Mouse (Mus musculus): ENCODE results near the gene Drg1.

The Drg1 gene

DNA sequence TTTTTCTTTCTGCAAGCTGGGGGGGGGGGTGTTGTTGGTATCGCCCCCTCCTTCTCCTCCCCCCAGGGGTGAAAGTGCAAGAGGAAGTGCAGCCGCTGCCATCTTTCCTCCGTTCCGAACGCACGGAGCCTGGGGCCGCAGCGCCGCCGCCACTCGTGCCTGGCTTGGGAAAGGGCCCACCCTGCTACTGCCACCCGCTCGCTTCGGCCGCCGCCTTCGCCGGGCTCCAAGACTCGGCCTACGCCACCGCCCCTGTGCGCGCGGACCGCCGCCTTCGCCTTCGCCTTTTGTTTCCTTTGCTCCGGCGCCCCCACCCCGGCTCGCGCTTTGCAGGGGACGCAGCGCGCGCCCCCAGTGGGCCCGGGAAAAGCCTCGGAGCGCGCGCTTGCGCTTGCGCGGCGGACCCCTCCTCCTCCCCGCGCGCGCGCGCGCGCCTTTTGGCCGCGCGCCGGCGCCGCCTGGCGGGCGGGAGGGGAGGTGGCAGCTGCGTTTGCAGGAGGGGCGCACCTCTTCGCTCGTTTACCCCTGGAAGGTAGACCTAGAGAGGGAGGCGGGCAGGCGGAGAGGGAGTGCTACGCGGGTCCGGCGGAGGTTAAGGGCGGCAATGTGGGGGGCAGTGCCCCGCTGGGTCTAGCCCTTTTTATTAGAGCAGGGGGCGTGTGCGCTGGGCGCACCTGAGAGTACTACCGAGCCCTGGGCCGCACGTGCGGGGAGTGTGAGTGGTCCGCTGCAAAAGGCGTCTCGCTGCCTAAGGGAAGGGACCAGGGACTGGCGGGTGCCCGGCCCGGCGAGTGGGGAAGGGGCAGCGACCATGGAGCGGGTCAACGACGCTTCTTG, 23.8 kb upstream of the Drg1 start:
- DNase-seq (ENCODE audit: low read depth, low spot score) = peak; percentile 87

- peak; percentile 86 for DNase-seq (ENCODE audit: low read depth, low spot score)
Measured at GRCm38 (mm10) chr11:3289302-3289802, 23.1 kb upstream of the Drg1 start.

- DNase-seq (ENCODE audit: low read depth, low spot score) = peak; percentile 86
Measured at GRCm38 (mm10) chr11:3288521-3289301, 22.5 kb upstream of the Drg1 start, which contains the start of gene Patz1. Patz1 (plus strand) TSS chr11:3288874.

GRCm38 (mm10) chr11:3287921-3288320, 21.7 kb upstream of the Drg1 start:
- no peak for DNase-seq (ENCODE audit: low read depth, low spot score)

GRCm38 (mm10) chr11:3287131-3287530, 20.9 kb upstream of the Drg1 start:
- peak; percentile 64 for DNase-seq (ENCODE audit: low read depth, low spot score)

- DNase-seq (ENCODE audit: low read depth, low spot score) = no peak
Measured at GRCm38 (mm10) chr11:3285940-3286339, 19.7 kb upstream of the Drg1 start.

DNA sequence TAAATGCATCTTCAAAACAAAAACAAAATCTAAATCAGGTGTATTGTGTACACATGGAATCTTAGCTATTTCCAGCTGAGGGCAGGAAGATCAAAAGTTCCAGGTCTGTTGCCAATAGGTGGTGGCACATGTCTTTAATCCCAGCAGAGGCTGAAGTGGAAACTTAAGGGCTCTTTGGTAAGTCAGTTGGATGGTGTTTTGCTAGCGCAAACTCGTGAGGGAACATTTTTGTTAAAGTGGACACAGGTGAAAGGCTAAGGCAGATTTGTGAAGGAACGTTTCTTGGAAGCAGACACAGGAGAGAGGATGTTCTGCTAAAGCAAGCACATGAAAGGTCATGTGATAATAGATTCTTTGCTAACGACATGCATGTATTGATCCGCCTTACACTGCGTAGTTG, 17.4 kb upstream of the Drg1 start:
- no peak for DNase-seq (ENCODE audit: low read depth, low spot score)

GRCm38 (mm10) chr11:3282887-3283286, 16.7 kb upstream of the Drg1 start:
- DNase-seq (ENCODE audit: low read depth, low spot score) = no peak

GRCm38 (mm10) chr11:3279729-3280128, 13.5 kb upstream of the Drg1 start:
- DNase-seq (ENCODE audit: low read depth, low spot score) = no peak

DNA sequence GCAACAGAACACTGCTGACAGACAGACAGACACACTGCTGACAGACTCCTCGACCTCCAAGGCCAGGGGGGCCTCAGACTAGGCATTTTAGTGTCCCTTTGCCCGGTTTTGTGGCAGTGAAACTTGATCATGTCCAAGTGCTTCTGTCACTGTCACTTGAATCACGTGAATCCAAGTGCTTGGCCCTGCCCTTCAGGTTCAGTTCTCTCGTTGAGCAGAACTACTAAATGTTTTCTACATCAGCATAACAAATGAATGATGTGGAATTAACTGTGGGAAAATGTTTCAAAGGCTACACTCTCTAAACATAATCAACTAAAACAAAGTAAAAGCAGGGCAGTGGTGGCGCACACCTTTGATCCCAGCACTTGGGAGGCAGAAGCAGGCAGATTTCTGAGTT, 12.1 kb upstream of the Drg1 start:
- DNase-seq (ENCODE audit: low read depth, low spot score) = peak; percentile 50

GRCm38 (mm10) chr11:3269241-3269640, 3.0 kb upstream of the Drg1 start:
- peak; percentile 38 for DNase-seq (ENCODE audit: low read depth, low spot score)

DNA sequence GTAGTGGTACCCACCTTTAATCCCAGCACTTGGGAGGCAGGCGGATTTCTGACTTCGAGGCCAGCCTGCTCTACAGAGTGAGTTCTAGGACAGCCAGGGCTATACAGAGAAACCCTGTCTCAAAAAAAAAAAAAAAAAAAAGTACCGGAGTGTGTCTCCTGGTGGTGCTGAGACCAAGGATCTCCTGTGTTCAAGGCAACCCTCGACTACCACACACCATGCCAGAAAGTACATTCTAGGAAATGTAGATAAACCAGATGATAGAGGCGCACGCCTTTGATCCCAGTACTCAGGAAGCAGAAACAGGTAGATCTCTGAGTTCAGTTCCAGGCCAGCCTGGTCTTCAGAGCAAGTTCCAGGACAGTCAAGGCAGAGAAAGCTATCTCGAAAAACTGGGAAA, 918 bp upstream of the Drg1 start:
- peak; percentile 52 for DNase-seq (ENCODE audit: low read depth, low spot score)

- DNase-seq (ENCODE audit: low read depth, low spot score) = peak; percentile 64
Measured at GRCm38 (mm10) chr11:3265291-3266078, 730 bp downstream of the Drg1 start.

- DNase-seq (ENCODE audit: low read depth, low spot score) = no peak
Measured at GRCm38 (mm10) chr11:3259537-3259936, 6.7 kb downstream of the Drg1 start.

GRCm38 (mm10) chr11:3247387-3247786, 18.8 kb downstream of the Drg1 start:
- DNase-seq (ENCODE audit: low read depth, low spot score) = no peak

- no peak for DNase-seq (ENCODE audit: low read depth, low spot score)
Measured at GRCm38 (mm10) chr11:3243771-3244170, 22.4 kb downstream of the Drg1 start.

DNA sequence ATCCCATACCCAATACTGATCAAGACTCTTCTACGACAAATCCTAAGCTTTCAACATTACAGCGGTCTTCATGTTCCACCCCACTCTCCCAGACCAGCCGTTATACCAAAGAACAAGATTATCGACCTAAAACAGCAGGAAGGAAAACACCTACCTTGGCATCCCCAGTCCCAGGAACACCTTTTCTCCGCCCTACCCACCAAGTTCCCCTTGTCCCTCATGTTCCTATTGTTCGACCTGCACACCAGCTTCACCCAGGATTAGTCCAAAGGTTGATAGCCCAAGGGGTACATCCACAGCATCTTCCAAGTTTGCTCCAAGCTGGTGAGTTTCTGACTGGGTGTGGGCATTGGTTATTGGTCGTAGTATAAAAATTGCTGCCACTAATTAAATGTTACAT, 23.8 kb downstream of the Drg1 start:
- DNase-seq (ENCODE audit: low read depth, low spot score) = no peak

DNA sequence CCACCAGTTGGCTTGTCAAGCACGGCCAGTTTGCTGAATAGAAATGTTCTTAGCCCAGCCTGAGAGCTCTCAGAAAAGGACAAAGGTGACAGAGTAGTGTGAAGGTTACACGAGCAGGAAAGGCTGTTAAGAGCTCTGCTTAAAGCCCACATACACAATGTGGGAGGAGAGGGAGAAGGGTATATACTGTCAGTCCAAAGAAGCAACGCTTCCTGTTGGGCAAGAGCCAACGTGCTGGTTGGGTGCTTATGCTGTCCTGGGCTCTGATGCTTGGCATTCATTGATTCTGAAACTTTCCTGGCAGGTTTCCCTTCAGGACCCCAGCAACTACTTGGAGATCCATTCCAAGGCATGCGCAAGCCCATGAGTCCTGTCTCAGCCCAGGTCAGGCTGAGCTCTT, 30.9 kb downstream of the Drg1 start:
- no peak for DNase-seq (ENCODE audit: low read depth, low spot score)

- DNase-seq (ENCODE audit: low read depth, low spot score) = no peak
Measured at GRCm38 (mm10) chr11:3233704-3234103, 32.5 kb downstream of the Drg1 start.

DNA sequence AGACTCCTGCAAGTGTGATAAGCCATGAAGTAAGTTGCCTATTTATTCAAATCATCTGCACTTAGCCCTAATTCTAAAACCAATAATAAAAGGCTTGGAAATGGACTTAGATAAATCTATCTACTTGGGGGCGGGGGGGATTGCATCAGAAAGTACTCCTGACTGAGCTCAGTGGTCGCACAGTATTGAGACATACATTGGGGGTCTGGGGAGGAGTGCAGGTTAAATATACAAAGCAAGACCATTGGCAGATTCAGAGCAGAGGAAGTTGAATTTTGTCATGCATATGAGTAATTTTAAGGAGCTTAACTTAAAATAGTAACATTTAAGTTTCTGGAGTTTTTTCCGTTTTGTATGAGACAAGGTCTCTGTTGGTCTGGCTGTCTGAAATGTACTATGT, 34.0 kb downstream of the Drg1 start:
- DNase-seq (ENCODE audit: low read depth, low spot score) = no peak

GRCm38 (mm10) chr11:3227113-3227512, 39.1 kb downstream of the Drg1 start:
- DNase-seq (ENCODE audit: low read depth, low spot score) = no peak

- DNase-seq (ENCODE audit: low read depth, low spot score) = no peak
Measured at GRCm38 (mm10) chr11:3223105-3223504, 43.1 kb downstream of the Drg1 start.

Measured in ES-CJ7 (cell line).